Mouse (Mus musculus): ENCODE measurements at regions not wholly inside any gene's neighbourhood (a gene's known extent, or its start where the extent isn't known, plus 50 kb on each side); places are given as distances from the start of the nearest gene placed in this dataset.

DNA sequence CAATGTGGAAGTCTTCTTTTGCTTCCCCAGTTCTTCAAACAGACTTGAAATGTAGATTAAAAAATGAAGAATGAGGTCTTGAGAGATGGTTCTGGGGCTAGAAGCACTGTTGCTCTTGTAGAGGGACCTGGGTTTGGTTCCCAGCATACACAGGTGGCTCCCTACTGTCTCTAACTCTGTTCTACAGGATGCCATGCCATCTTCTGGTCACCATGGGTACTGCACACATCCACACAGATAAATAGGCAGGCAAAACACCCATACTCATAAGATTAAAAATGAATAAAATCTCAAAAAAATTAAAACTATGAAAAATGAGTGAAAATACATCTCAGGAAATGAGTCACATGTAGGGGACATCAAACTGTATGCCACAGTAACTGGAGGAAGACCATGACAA, 200.9 kb downstream of the Arrdc4 start:
- TF ChIP-seq CTCF (conservative IDR thresholded peaks at IDR 0.05; ENCODE audit: insufficient read depth, insufficient read length, low read depth, low read length) (0 out of 2 replicates have a peak, but pooled peaks have one; percentile 5), POLR2A (IDR thresholded peaks at IDR 0.05; ENCODE audit: low read depth, low read length) (no peak)
- no peak overlapping the region for H3K27ac ChIP-seq (ENCODE audit: insufficient read depth, low read depth, low read length)
- no peaks in the 10 kb centered on the region; the same call in 1 of the 2 replicates for H3K27me3 ChIP-seq (replicated peaks; ENCODE audit: control insufficient read depth, insufficient read depth, low read length)
- no peak for DNase-seq
- H3K4me3 ChIP-seq (ENCODE audit: insufficient read depth, low read depth, low read length): no peak overlapping the region
- no peaks in the 10 kb centered on the region for H3K4me1 ChIP-seq (ENCODE audit: control insufficient read depth, insufficient read depth, low read length)
- H3K36me3 ChIP-seq (ENCODE audit: control insufficient read depth, insufficient read depth, low read length): no peaks in the 10 kb centered on the region

GRCm38 (mm10) chr7:68544136-68544535, 204.9 kb downstream of the Arrdc4 start:
- 65% methylated on average over 11 of the region's 11 CpGs for WGBS
- TF ChIP-seq CTCF (conservative IDR thresholded peaks at IDR 0.05; ENCODE audit: insufficient read depth, insufficient read length, low read depth, low read length) (no peak), POLR2A (IDR thresholded peaks at IDR 0.05; ENCODE audit: low read depth, low read length) (no peak)
- DNase-seq: no peak
- Histone ChIP-seq H3K4me1 (ENCODE audit: control insufficient read depth, insufficient read depth, low read length) (no peaks in the 10 kb centered on the region), H3K27ac (ENCODE audit: insufficient read depth, low read depth, low read length) (no peak overlapping the region), H3K4me3 (ENCODE audit: insufficient read depth, low read depth, low read length) (no peak overlapping the region), H3K27me3 (replicated peaks; ENCODE audit: control insufficient read depth, insufficient read depth, low read length) (no peaks in the 10 kb centered on the region; the same call in 1 of the 2 replicates), H3K36me3 (ENCODE audit: control insufficient read depth, insufficient read depth, low read length) (no peaks in the 10 kb centered on the region)

DNA sequence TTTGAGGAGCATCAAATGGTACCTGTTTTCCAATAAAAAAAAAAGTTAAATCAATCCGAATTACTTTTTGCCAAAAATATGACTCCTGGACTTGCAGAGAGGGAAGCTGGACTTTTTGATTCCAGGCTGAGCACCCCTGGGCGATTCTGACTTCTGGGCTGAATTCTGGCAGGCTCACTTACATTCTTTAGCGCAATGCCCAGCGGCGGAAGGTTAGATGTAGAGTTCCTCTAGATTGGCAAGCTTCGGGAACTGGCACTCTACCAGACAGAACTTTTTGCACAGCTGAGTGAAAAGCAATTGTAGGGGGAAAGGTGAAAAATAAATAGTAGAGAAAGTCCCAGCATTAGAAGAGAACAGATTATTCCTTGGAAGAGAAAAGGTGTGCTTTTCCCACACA, 235.5 kb downstream of the Fam169b start:
- H3K27me3 ChIP-seq (replicated peaks; ENCODE audit: control insufficient read depth, insufficient read depth, low read length): no peaks in the 10 kb centered on the region
- 71% methylated on average over 6 of the region's 6 CpGs for whole genome bisulfite sequencing

DNA sequence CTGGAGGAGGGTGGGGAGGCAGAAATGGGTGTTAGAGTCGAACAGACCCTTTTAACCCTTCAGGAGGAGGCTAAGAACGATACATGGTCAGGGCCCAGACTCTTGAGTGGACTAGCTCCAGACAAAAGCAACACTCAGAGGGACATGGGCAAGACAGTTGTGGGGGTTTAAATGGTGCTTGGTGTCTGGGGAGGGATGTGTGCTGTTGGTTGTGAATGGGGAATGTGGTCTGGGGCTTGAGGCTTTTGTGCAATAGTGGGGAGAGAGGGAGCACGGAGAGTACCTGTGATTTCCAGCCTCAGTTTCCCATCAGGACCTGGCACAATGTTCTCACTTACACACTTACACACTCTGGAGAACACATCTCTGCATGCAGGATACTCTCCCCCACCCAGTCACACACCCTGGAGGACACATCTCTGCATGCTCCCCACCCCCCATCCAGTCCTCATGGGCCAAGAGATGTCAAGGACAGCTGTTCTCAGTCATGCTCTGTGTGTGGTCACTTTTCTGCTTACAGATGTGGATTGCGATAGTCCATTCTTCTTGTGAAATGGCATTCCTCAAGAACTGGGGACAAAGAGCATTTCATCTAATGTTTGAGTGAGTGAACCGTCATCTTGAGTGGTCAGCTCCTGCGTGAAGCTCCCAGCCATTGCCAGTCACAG, 217.6 kb downstream of the Fam169b start:
- DNase-seq: no peak
- H3K4me1 ChIP-seq (ENCODE audit: control insufficient read depth, insufficient read depth, low read length): no peaks in the 10 kb centered on the region
- no peak for TF ChIP-seq POLR2A (IDR thresholded peaks at IDR 0.05; ENCODE audit: low read depth, low read length)
- no peak for TF ChIP-seq CTCF (conservative IDR thresholded peaks at IDR 0.05; ENCODE audit: insufficient read depth, insufficient read length, low read depth, low read length)
- no peak overlapping the region for H3K27ac ChIP-seq (ENCODE audit: insufficient read depth, low read depth, low read length)
- no peaks in the 10 kb centered on the region for H3K36me3 ChIP-seq (ENCODE audit: control insufficient read depth, insufficient read depth, low read length)
- no peak overlapping the region for H3K4me3 ChIP-seq (ENCODE audit: insufficient read depth, low read depth, low read length)
- 70% methylated on average over 6 of the region's 6 CpGs for WGBS
- H3K27me3 ChIP-seq (replicated peaks; ENCODE audit: control insufficient read depth, insufficient read depth, low read length): 0 out of 2 replicates have a peak, but pooled peaks cover 1% of the 10 kb centered on the region

More for the DNA sequence above, 235.5 kb downstream of the Fam169b start:
- Histone ChIP-seq H3K27ac (ENCODE audit: insufficient read depth, low read depth, low read length) (no peak overlapping the region), H3K4me1 (ENCODE audit: control insufficient read depth, insufficient read depth, low read length) (no peaks in the 10 kb centered on the region), H3K4me3 (ENCODE audit: insufficient read depth, low read depth, low read length) (no peak overlapping the region), H3K36me3 (ENCODE audit: control insufficient read depth, insufficient read depth, low read length) (no peaks in the 10 kb centered on the region)
- TF ChIP-seq CTCF (conservative IDR thresholded peaks at IDR 0.05; ENCODE audit: insufficient read depth, insufficient read length, low read depth, low read length): no peak
- no peak for TF ChIP-seq POLR2A (IDR thresholded peaks at IDR 0.05; ENCODE audit: low read depth, low read length)
- peak; percentile 66 for DNase-seq

DNA sequence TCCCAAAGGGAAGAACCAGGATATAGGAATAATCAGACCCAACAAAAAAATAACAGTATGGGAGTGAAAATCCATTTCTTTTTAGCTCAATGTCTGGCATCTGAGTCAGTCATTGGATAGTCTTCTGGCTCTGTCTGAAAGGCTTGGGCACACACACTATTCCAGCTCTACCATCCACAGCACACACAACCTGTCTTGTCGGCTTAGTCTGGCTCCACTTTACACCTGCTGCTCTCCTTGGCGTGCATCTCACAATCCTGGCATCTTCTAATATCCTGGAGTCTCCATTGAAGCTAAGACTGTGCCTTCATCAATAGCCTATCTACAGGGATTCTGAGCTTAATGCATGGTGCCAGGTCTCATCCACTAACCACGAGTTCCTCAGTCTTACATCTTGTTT, 213.0 kb downstream of the Fam169b start:
- Histone ChIP-seq H3K27ac (ENCODE audit: insufficient read depth, low read depth, low read length) (no peak overlapping the region), H3K4me3 (ENCODE audit: insufficient read depth, low read depth, low read length) (no peak overlapping the region), H3K36me3 (ENCODE audit: control insufficient read depth, insufficient read depth, low read length) (no peaks in the 10 kb centered on the region), H3K4me1 (ENCODE audit: control insufficient read depth, insufficient read depth, low read length) (no peaks in the 10 kb centered on the region), H3K27me3 (replicated peaks; ENCODE audit: control insufficient read depth, insufficient read depth, low read length) (0 out of 2 replicates have a peak, but pooled peaks cover 1% of the 10 kb centered on the region)
- WGBS: 80% methylated on average over 3 of the region's 3 CpGs
- DNase-seq: no peak
- TF ChIP-seq POLR2A (IDR thresholded peaks at IDR 0.05; ENCODE audit: low read depth, low read length) (no peak), CTCF (conservative IDR thresholded peaks at IDR 0.05; ENCODE audit: insufficient read depth, insufficient read length, low read depth, low read length) (no peak)

- WGBS: 21% methylated on average over 10 of the region's 10 CpGs
- DNase-seq: no peak
- Histone ChIP-seq H3K27ac (ENCODE audit: insufficient read depth, low read depth, low read length) (no peak overlapping the region), H3K36me3 (ENCODE audit: control insufficient read depth, insufficient read depth, low read length) (no peaks in the 10 kb centered on the region), H3K27me3 (replicated peaks; ENCODE audit: control insufficient read depth, insufficient read depth, low read length) (no peaks in the 10 kb centered on the region), H3K4me3 (ENCODE audit: insufficient read depth, low read depth, low read length) (no peak overlapping the region), H3K4me1 (ENCODE audit: control insufficient read depth, insufficient read depth, low read length) (no peaks in the 10 kb centered on the region)
- no peak for TF ChIP-seq POLR2A (IDR thresholded peaks at IDR 0.05; ENCODE audit: low read depth, low read length)
- no peak for TF ChIP-seq CTCF (conservative IDR thresholded peaks at IDR 0.05; ENCODE audit: insufficient read depth, insufficient read length, low read depth, low read length)
Observed at GRCm38 (mm10) chr7:68482553-68482952, 208.9 kb downstream of the Fam169b start.

DNA sequence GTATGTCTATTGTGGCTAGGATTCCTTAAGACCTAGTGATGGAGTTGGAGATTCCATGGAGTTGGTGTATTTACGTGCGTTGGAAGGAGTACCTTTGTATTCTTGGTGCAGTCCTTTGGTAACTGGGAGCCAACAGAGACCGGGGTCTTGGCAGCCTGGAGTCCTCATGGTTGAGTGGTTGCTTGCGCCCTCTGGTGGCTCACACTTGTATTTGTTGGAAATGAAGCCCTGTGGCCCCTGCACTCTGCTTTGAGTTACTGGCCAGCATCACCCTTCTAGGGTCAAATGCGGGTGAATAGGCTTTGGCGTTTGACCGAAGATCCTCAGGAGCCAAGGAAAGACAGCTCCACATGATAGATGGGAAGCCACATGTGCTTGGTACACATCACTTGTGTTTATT, 207.1 kb downstream of the Fam169b start:
- H3K4me1 ChIP-seq (ENCODE audit: control insufficient read depth, insufficient read depth, low read length): no peaks in the 10 kb centered on the region
- H3K4me3 ChIP-seq (ENCODE audit: insufficient read depth, low read depth, low read length): no peak overlapping the region
- H3K36me3 ChIP-seq (ENCODE audit: control insufficient read depth, insufficient read depth, low read length): no peaks in the 10 kb centered on the region
- 39% methylated on average over 7 of the region's 7 CpGs for WGBS
- no peaks in the 10 kb centered on the region for H3K27me3 ChIP-seq (replicated peaks; ENCODE audit: control insufficient read depth, insufficient read depth, low read length)
- peak; percentile 58 for DNase-seq
- no peak overlapping the region for H3K27ac ChIP-seq (ENCODE audit: insufficient read depth, low read depth, low read length)
- TF ChIP-seq CTCF (conservative IDR thresholded peaks at IDR 0.05; ENCODE audit: insufficient read depth, insufficient read length, low read depth, low read length) (peak; percentile 72), POLR2A (IDR thresholded peaks at IDR 0.05; ENCODE audit: low read depth, low read length) (no peak)
